Mouse (Mus musculus) liver, embryonic 14.5 days (tissue): ENCODE data around the gene S100a14. TPM values are rescaled to one million over a fixed set of nuclear protein-coding genes. Genes with fewer than 3 reads are reported as not detected.

Experiments used
- ATAC-seq: fragments of 200-750 bp; cut with Nextera tagmentation; 2 replicates; pipeline ENCODE4 v1.8.0; 2017; ENCODE audit warnings: moderate number of reproducible peaks, mild to moderate bottlenecking, moderate library complexity; ENCODE audit not compliant: insufficient read depth
- DNase-seq, 3 experiments: peaks; one replicate each; pipeline ENCODE4 v3.0.0-alpha.2; 2012 to 2013; ENCODE audit warnings: low read depth in 3 of 3, low spot score in 3 of 3
- H3K27ac ChIP-seq: fragments of 300-500 bp; sonication (generic); 2 replicates; pipeline ENCODE4 v1.5.1; 2014; ENCODE audit warnings: moderate library complexity, mild to moderate bottlenecking, control low read depth, inconsistent platforms
- H3K27me3 ChIP-seq: fragments of 300-500 bp; sonication (generic); 2 replicates; pipeline ENCODE4 v1.6.1; 2014; ENCODE audit warnings: mild to moderate bottlenecking, low read length, moderate library complexity; ENCODE audit not compliant: control insufficient read depth, insufficient read depth
- H3K36me3 ChIP-seq: fragments of 300-500 bp; sonication (generic); replicated peaks from 2 replicates; pipeline ENCODE4 v1.6.1; 2014; ENCODE audit warnings: low read depth; ENCODE audit not compliant: control insufficient read depth, insufficient read depth
- H3K4me1 ChIP-seq, 2 experiments: fragments of 200-500 bp in 1 of 2; fragments of 300-500 bp in 1 of 2; sonication (generic) in 1 of 2; replicated peaks; 2 replicates each; pipeline ENCODE4 v1.6.1; 2012 to 2014; ENCODE audit warnings: antibody characterized with exemption in 1 of 2, inconsistent platforms in 1 of 2, low read length in 1 of 2; ENCODE audit not compliant: control insufficient read depth in 2 of 2, insufficient read depth in 2 of 2
- H3K4me2 ChIP-seq: fragments of 300-500 bp; sonication (generic); 2 replicates; pipeline ENCODE4 v1.6.1; 2014; ENCODE audit warnings: low read depth, mild to moderate bottlenecking, control low read depth, moderate library complexity
- H3K4me3 ChIP-seq, 2 experiments: fragments of 200-500 bp in 1 of 2; fragments of 300-500 bp in 1 of 2; sonication (generic) in 1 of 2; 2 replicates each; pipeline ENCODE4 v1.5.1; 2012 to 2014; ENCODE audit warnings: low read depth in 2 of 2, low read length in 2 of 2, mild to moderate bottlenecking in 2 of 2, control low read depth in 1 of 2, inconsistent platforms in 1 of 2, moderate library complexity in 1 of 2; ENCODE audit not compliant: insufficient read depth in 1 of 2
- H3K9ac ChIP-seq: fragments of 300-500 bp; sonication (generic); replicated peaks from 2 replicates; pipeline ENCODE4 v1.6.1; 2014; ENCODE audit warnings: mild to moderate bottlenecking, control low read depth, moderate library complexity
- H3K9me3 ChIP-seq: fragments of 300-500 bp; sonication (generic); 2 replicates; pipeline ENCODE4 v1.6.1; 2016; ENCODE audit warnings: low read length, mixed read lengths; ENCODE audit not compliant: control insufficient read depth
- CTCF ChIP-seq: IDR thresholded peaks from 2 replicates; pipeline ENCODE4 v1.5.1; 2016; ENCODE audit warnings: antibody characterized with exemption, low read depth, control low read depth
- EP300 ChIP-seq: IDR thresholded peaks from 2 replicates; pipeline ENCODE4 v1.6.1; 2016; ENCODE audit warnings: antibody characterized with exemption, low read depth
- WGBS: fragments of 180-500 bp; shearing (Covaris S2); extraction: QIAGEN DNeasy Blood & Tissue Kit; methylation state at CpG from one replicate; pipeline ENCODE4 v1.1.7; 2014; ENCODE audit not compliant: insufficient replicate concordance; 5-methylcytosine and 5-hydroxymethylcytosine counted together
- polyA plus RNA-seq, 2 experiments: library from polyadenylated mRNA; depleted of rRNA in 1 of 2; stranded (reverse) in 1 of 2; unstranded in 1 of 2; fragments of >200 nt; fragmentation: Nextera tagmentation in 1 of 2; extraction: Ambion mirVana in 1 of 2; gene quantifications; 2 replicates each; pipeline versions ENCODE4 v1.2.1 to v1.2.3; 2012 to 2014

S100a14 gene
- polyA plus RNA-seq, 2 experiments = 0.11 TPM; not detected in 1

GRCm38 (mm10) chr3:90575320-90575719 is 48.7 kb downstream of the S100a14 start:
- Histone ChIP-seq H3K27ac (no peak overlapping the region), H3K27me3 (no peaks in the 10 kb centered on the region), H3K4me3 (no peak overlapping the region), H3K9ac (no peak overlapping the region), H3K36me3 (no peaks in the 10 kb centered on the region), H3K4me2 (no peak overlapping the region), H3K4me1 (no peaks in the 10 kb centered on the region), H3K9me3 (no peaks in the 10 kb centered on the region)
- no peak for TF ChIP-seq EP300
- TF ChIP-seq CTCF = no peak
- WGBS = 53% methylated on average over 3 of the region's 3 CpGs
- DNase-seq (no peak), ATAC-seq (no peak)

GRCm38 (mm10) chr3:90576351-90577001 is 49.8 kb downstream of the S100a14 start:
- H3K36me3 ChIP-seq = no peaks in the 10 kb centered on the region
- H3K27ac ChIP-seq = no peak overlapping the region
- TF ChIP-seq EP300 = no peak
- no peak for TF ChIP-seq CTCF
- H3K4me1 ChIP-seq = no peaks in the 10 kb centered on the region
- no peaks in the 10 kb centered on the region for H3K9me3 ChIP-seq
- DNase-seq = no peak
- no peak overlapping the region for H3K4me2 ChIP-seq
- H3K4me3 ChIP-seq = no peak overlapping the region
- no peak overlapping the region for H3K9ac ChIP-seq
- WGBS = 51% methylated on average over 10 of the region's 10 CpGs
- no peak for ATAC-seq
- H3K27me3 ChIP-seq = no peaks in the 10 kb centered on the region

Other genes starting within 250 kb of the S100a14 start
- 4.4 and 5.6 TPM in 2 replicates for gene Gatad2b, start 233.7 kb upstream of the S100a14 start, polyA plus RNA-seq (2012; rRNA removed)
- gene Gatad2b, start 233.7 kb upstream of the S100a14 start, polyA plus RNA-seq (2014; fragmentation: Nextera tagmentation; extraction: Ambion mirVana) = 2.2 and 3.2 TPM in 2 replicates
- gene Slc27a3, start 136.9 kb upstream of the S100a14 start, polyA plus RNA-seq (2012; rRNA removed) = 2.1 TPM in 2 replicates
- gene Slc27a3, start 136.9 kb upstream of the S100a14 start, polyA plus RNA-seq (2014; fragmentation: Nextera tagmentation; extraction: Ambion mirVana) = 0.76 and 1.0 TPM in 2 replicates
- gene Ints3, start 93.2 kb upstream of the S100a14 start, polyA plus RNA-seq (2012; rRNA removed) = 11.3 and 12.7 TPM in 2 replicates
- gene Ints3, start 93.2 kb upstream of the S100a14 start, polyA plus RNA-seq (2014; fragmentation: Nextera tagmentation; extraction: Ambion mirVana) = 6.6 and 9.4 TPM in 2 replicates
- gene Npr1, start 61.0 kb upstream of the S100a14 start, polyA plus RNA-seq (2012; rRNA removed) = 6.5 and 7.2 TPM in 2 replicates
- 2.8 and 4.0 TPM in 2 replicates for gene Npr1, start 61.0 kb upstream of the S100a14 start, polyA plus RNA-seq (2014; fragmentation: Nextera tagmentation; extraction: Ambion mirVana)
- 23.3 and 34.5 TPM in 2 replicates for gene Ilf2, start 50.7 kb upstream of the S100a14 start, polyA plus RNA-seq (2012; rRNA removed)
- 46.5 and 48.9 TPM in 2 replicates for gene Ilf2, start 50.7 kb upstream of the S100a14 start, polyA plus RNA-seq (2014; fragmentation: Nextera tagmentation; extraction: Ambion mirVana)
- 7.4 and 9.3 TPM in 2 replicates for gene Snapin, start 35.8 kb upstream of the S100a14 start, polyA plus RNA-seq (2012; rRNA removed)
- gene Snapin, start 35.8 kb upstream of the S100a14 start, polyA plus RNA-seq (2014; fragmentation: Nextera tagmentation; extraction: Ambion mirVana) = 17.0 and 18.7 TPM in 2 replicates
- 33.6 and 49.9 TPM in 2 replicates for gene Chtop, start 17.4 kb upstream of the S100a14 start, polyA plus RNA-seq (2012; rRNA removed)
- gene Chtop, start 17.4 kb upstream of the S100a14 start, polyA plus RNA-seq (2014; fragmentation: Nextera tagmentation; extraction: Ambion mirVana) = 29.7 and 32.7 TPM in 2 replicates
- gene S100a1, start 12.5 kb upstream of the S100a14 start, polyA plus RNA-seq (2012; rRNA removed) = 9.2 and 14.9 TPM in 2 replicates
- 20.8 and 27.1 TPM in 2 replicates for gene S100a1, start 12.5 kb upstream of the S100a14 start, polyA plus RNA-seq (2014; fragmentation: Nextera tagmentation; extraction: Ambion mirVana)
- 7.4 and 11.1 TPM in 2 replicates for gene S100a13, start 12.4 kb upstream of the S100a14 start, polyA plus RNA-seq (2012; rRNA removed)
- gene S100a13, start 12.4 kb upstream of the S100a14 start, polyA plus RNA-seq (2014; fragmentation: Nextera tagmentation; extraction: Ambion mirVana) = 18.0 and 19.7 TPM in 2 replicates
- gene S100a16, start 10.4 kb downstream of the S100a14 start, polyA plus RNA-seq (2012; rRNA removed) = 12.3 and 15.5 TPM in 2 replicates
- gene S100a16, start 10.4 kb downstream of the S100a14 start, polyA plus RNA-seq (2014; fragmentation: Nextera tagmentation; extraction: Ambion mirVana) = 24.1 and 24.9 TPM in 2 replicates
- not detected in 2 replicates for gene S100a3, start 33.7 kb downstream of the S100a14 start, polyA plus RNA-seq (2012; rRNA removed)
- 0.20 TPM in 1 of 2 replicates, not detected in the other for gene S100a3, start 33.7 kb downstream of the S100a14 start, polyA plus RNA-seq (2014; fragmentation: Nextera tagmentation; extraction: Ambion mirVana)
- not detected in 2 replicates for gene S100a2, start 63.4 kb downstream of the S100a14 start, polyA plus RNA-seq (2012; rRNA removed)
- gene S100a2, start 63.4 kb downstream of the S100a14 start, polyA plus RNA-seq (2014; fragmentation: Nextera tagmentation; extraction: Ambion mirVana) = not detected in 2 replicates
- not detected in 2 replicates for gene Gm42674, start 75.0 kb downstream of the S100a14 start, polyA plus RNA-seq (2012; rRNA removed)
- gene Gm42674, start 75.0 kb downstream of the S100a14 start, polyA plus RNA-seq (2014; fragmentation: Nextera tagmentation; extraction: Ambion mirVana) = not detected in 2 replicates
- 1.0 and 2.0 TPM in 2 replicates for gene S100a4, start 76.9 kb downstream of the S100a14 start, polyA plus RNA-seq (2012; rRNA removed)
- gene S100a4, start 76.9 kb downstream of the S100a14 start, polyA plus RNA-seq (2014; fragmentation: Nextera tagmentation; extraction: Ambion mirVana) = 0.73 and 1.0 TPM in 2 replicates
- not detected in 2 replicates for gene S100a5, start 81.7 kb downstream of the S100a14 start, polyA plus RNA-seq (2012; rRNA removed)
- not detected in 2 replicates for gene S100a5, start 81.7 kb downstream of the S100a14 start, polyA plus RNA-seq (2014; fragmentation: Nextera tagmentation; extraction: Ambion mirVana)
- 3.4 and 5.4 TPM in 2 replicates for gene S100a6, start 86.0 kb downstream of the S100a14 start, polyA plus RNA-seq (2012; rRNA removed)
- gene S100a6, start 86.0 kb downstream of the S100a14 start, polyA plus RNA-seq (2014; fragmentation: Nextera tagmentation; extraction: Ambion mirVana) = 7.2 and 13.6 TPM in 2 replicates
- gene S100a7a, start 127.2 kb downstream of the S100a14 start, polyA plus RNA-seq (2012; rRNA removed) = not detected in 2 replicates
- not detected in 2 replicates for gene S100a7a, start 127.2 kb downstream of the S100a14 start, polyA plus RNA-seq (2014; fragmentation: Nextera tagmentation; extraction: Ambion mirVana)
- 203 and 418 TPM in 2 replicates for gene S100a8, start 142.1 kb downstream of the S100a14 start, polyA plus RNA-seq (2012; rRNA removed)
- gene S100a8, start 142.1 kb downstream of the S100a14 start, polyA plus RNA-seq (2014; fragmentation: Nextera tagmentation; extraction: Ambion mirVana) = 838 and 1,223 TPM in 2 replicates
- gene S100a9, start 168.9 kb downstream of the S100a14 start, polyA plus RNA-seq (2012; rRNA removed) = 292 and 431 TPM in 2 replicates
- gene S100a9, start 168.9 kb downstream of the S100a14 start, polyA plus RNA-seq (2014; fragmentation: Nextera tagmentation; extraction: Ambion mirVana) = 583 and 836 TPM in 2 replicates
- gene Pglyrp4, start 200.1 kb downstream of the S100a14 start, polyA plus RNA-seq (2012; rRNA removed) = 0.02 TPM in 1 of 2 replicates, not detected in the other
- 0.06 TPM in 1 of 2 replicates, not detected in the other for gene Pglyrp4, start 200.1 kb downstream of the S100a14 start, polyA plus RNA-seq (2014; fragmentation: Nextera tagmentation; extraction: Ambion mirVana)